Mouse (Mus musculus): ENCODE measurements around the gene Elob. TPM values are rescaled to one million over a fixed set of nuclear protein-coding genes. Genes with fewer than 3 reads are reported as not detected.

The Elob gene
- polyA plus RNA-seq, 2 experiments from 2014 or later = 686 to 746 TPM

GRCm38 (mm10) chr17:23823018-23823417 is 5.9 kb downstream of the Elob start:
- no peak for ATAC-seq

DNA sequence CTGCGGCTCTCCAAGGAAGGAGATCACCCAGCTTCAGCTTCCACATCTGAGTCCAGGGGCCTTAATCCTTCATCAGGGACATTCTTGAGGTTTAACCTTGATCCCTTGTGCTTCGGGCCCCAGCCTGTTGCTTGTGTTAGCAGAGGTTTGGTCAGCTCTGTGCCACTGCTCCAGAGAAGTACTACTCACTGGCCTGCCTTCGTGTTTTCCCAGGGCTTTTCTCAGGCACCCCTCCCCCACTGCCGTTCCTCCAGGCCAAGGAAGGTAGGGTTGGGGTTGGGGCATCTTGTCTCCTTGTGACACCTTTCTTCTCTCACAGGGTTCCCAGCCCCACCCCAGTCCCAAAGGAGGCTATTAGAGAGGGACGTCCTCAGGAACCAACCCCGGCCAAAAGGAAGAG is 6.8 kb downstream of the Elob start:
- ATAC-seq = no peak

- no peak for ATAC-seq
These were observed 8.2 kb downstream of the Elob start for GRCm38 (mm10) chr17:23820731-23821130.

DNA sequence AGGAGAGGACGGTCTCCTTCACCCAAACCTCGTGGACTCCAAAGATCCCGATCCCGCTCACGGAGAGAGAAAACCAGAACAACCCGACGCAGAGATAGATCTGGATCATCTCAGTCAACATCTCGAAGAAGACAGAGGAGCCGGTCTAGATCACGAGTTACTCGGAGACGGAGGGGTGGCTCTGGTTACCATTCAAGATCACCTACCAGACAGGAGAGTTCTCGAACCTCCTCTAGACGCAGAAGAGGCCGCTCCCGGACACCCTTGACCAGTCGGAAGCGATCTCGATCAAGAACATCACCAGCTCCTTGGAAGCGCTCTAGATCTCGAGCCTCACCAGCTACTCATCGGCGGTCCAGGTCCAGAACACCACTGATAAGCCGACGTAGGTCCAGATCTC is 9.7 kb downstream of the Elob start:
- no peak for ATAC-seq

GRCm38 (mm10) chr17:23818579-23818978 is 10.4 kb downstream of the Elob start:
- no peak for ATAC-seq

GRCm38 (mm10) chr17:23815641-23816040 is 13.3 kb downstream of the Elob start:
- no peak for ATAC-seq

DNA sequence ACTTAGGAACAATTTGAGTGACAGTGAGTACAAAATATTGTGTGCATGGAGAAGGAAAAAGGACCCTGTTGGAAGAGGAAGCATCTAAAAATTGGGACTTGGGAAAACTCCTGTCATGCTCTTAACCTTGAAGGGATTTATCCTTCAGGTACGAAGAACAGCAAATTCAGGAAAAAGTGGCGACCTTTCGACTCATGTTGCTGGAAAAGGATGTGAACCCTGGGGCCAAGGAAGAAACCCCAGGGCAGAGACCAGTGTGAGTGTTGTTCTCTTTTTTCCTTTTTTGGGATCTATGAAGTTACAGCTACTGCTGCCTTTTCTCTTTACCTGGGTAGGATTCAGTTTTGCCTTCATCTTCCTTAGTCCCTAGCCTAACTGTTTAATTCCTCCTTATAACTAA is 21.0 kb downstream of the Elob start:
- ATAC-seq = no peak

- no peak for ATAC-seq
These were observed 22.1 kb downstream of the Elob start for GRCm38 (mm10) chr17:23806867-23807266.

DNA sequence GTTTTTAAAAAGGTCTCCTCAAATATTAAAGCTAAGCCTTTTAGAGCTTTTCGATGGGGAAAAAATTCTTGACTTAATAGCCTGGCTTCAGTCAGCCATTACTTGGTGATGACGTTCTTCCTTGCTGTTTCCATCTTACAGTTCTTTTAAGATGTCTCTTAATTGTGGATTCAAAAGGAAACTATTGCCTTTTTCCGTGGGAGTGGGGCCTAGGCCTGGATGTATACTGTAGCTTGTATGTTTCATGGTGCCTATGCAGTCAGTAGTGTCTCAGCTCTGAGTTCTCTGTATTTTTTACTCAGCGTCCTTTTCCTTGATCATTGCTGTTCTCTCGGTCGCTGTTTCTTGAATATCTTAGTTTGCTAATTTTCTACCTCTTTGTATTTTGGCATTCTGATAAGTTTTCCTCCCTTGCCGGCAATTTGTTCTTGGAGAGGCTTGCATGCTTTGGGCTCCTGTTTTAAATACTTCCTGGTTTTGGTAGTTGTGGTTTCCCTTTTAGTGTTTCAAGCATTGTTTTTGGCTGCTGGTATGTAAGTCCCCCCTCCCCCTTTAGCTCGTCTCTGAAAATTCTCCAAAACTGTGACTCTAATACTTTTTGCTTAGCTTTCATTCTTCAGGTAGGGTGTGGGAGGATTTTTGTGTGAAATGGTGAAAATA is 24.4 kb downstream of the Elob start:
- ATAC-seq = peak; percentile 16

DNA sequence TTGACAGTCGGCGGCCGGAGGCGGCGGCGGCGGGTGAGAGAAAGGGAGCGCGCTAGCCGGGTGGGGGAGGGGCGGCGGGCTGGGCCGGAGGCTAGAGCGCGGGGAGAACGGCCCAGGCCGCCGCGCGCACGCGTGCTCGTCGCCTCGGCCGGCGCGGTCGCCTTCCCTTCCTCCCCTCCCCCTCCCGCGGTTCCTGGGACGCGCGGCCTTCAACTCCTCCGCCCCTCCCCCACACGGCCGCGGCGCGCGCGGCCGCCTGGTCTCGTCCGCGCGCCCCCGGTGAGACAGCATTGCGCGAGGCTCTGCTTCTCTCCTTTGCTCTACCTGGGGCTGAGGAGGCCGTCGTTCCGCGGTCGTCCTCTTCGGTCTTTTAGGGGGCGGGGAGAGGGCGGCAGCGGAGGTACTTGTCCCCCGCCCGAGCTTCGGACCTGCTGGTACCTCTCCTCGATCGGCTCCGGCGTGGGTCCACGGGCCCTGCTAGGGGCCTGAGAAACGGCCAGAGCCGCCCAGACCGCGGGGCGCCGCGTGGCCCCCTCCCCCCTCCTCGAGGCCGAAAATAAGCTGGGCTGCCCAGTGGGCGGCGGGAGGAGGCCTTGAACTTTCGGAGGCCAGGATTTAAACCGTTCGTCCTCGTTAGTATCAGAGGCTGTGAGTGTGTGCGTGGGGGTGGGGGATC is 25.4 kb downstream of the Elob start:
- no peak for ATAC-seq

GRCm38 (mm10) chr17:23802746-23803365 is 26.1 kb downstream of the Elob start:
- peak; percentile 89 for ATAC-seq

DNA sequence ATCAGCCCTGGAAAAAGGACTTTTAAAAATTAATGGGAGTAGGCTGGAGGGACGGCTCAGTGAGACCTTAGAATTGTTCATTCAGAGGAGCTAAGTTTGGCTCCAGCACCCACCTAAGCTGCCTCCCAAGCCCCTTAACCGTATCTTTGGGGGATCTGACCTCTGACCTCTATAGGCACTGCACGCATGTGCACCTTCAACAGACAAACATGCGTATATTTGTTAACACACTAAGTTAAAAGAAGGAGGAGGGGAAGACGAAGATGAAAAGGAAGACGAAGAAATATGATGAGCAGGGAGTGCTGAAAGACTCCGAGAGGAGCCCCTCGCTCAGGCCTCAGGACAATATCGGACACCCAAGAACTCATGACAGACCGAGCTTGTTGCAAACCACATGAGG is 27.3 kb downstream of the Elob start:
- no peak for ATAC-seq

GRCm38 (mm10) chr17:23797316-23797715 is 31.6 kb downstream of the Elob start:
- ATAC-seq = peak; percentile 90

DNA sequence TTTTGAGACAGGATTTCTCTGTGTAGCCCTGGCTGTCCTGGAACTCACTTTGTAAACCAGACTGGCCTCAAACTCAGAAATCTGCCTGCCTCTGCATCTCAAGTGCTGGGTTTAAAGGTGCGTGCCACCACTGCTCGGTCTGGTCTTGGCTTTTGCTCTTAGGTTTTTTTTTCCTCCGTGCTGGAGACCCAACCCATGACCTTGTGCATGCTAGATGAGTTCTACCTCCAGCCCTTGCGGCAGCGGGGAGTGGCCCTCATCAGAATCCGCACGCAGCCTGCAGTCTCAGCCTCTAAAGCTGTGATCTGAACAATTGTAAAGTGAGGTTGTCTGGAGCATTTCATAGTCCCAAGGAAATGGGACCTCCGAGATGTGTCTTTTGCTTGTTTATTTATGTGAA is 33.6 kb downstream of the Elob start:
- ATAC-seq = no peak

GRCm38 (mm10) chr17:23791079-23791357 is 37.9 kb downstream of the Elob start:
- ATAC-seq = no peak

GRCm38 (mm10) chr17:23790269-23791078 is 38.5 kb downstream of the Elob start, which contains the start of gene Srrm2:
Gene Srrm2, plus strand, starts transcription at chr17:23790532.
- ATAC-seq = peak; percentile 47

DNA sequence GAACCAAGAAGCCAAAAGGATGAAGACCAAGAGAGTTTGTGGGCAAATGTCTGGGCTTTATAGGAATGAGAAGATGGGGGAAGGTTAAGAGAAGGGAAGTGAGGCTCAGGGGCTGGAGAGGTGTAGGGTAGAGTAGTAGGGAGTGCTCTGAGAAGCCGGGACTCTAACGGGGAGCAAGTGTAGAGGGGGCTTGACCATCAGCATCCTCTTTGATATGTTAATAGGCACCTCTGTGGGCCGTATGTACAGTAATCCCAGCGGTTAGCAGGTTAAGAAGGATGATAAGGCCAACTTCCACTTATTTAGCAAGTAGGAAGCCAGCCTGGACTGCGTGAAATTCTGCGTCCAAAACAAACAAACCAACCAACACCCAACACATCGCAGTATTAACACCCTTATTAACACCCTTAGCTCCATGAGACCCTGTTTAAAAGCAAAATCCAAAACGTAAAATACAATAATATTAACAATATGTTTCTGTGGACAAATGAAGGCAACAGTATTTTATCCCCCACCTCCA is 39.1 kb downstream of the Elob start:
- ATAC-seq = no peak

DNA sequence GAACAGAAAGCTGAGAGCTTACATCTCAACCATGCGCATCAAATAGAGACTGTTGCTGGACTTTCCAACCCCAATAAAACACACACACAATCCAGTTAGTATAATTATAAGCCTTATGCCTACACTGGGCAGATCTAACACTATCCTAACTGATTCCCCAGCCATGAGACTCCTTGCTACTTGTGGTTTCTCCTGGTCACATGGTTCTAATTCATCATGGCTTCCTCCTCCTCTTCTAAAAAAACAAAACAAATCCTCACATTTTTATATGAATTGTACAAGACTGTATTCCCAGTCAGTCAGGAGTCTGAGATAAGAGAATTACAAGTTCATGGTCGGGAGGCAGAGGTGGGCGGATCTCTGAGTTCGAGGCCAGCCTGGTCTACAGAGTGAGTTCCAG is 40.0 kb downstream of the Elob start:
- ATAC-seq = no peak

DNA sequence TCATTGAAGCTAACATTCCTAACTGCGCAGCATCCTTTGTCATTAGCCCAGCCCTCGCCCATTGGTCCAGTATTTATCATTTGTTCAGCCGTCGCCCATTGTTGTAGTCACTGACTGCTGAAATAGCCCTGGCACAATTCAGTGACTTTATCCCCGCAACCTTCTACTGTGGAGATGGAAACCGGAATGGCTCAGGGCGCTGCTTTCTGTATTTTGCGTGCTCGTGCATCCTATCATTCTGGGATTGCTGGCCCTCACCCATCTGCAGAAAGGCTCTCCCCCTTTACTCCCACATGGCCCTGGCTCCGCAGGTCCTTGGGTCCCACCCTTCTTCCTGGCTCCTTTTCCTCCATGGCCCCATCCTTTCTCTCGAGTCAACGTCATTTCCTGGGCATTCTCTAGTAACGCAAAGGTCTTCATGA is 42.4 kb downstream of the Elob start:
- ATAC-seq = peak; percentile 9

DNA sequence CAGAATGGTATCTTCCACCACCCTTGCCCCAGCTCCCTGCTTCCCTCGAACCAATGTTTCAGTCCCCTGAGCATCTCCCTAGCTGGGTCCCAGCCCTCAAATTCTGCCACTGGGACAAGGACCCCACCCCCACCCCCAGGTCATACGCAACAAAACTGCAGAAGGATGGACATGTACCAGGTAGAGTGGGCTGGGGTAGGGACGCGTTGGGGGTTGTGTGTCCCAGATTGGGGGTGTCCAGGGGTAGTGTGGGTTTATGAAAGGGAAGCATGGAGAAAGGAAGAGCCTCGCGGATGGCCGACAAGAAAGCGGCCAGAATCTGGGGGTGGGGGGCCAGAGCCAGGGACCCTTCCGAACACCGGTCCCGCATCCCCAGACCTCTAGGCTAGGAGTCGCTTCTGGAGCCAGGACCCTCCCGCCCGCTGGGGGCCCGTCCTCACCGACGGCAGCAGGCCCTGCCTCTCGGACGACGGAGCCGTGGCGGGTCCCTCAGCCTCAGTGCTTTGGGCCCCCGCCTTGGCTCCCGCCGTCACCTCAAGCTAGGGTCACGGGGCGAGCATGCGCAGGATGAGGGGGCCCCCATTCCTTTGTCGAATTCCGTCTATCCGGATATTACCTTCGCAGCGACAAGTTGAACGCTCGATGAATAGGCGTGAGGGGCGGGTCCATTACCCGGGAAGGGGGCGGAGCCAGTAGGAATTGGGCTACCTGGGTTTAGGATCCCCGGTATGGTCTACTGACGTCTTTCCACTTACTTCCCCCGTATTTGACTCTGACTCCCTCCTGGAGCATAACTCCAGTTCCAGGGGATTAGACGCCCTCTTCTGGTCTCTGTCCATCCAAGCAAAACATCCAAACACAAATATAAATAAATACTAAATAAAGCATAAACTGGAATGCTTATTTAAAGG is 43.1 kb downstream of the Elob start, which contains the start of gene Flywch2:
Gene Flywch2, minus strand, starts transcription at position 521 of the 911 bp plus-strand sequence.
- peak; percentile 95 for ATAC-seq

DNA sequence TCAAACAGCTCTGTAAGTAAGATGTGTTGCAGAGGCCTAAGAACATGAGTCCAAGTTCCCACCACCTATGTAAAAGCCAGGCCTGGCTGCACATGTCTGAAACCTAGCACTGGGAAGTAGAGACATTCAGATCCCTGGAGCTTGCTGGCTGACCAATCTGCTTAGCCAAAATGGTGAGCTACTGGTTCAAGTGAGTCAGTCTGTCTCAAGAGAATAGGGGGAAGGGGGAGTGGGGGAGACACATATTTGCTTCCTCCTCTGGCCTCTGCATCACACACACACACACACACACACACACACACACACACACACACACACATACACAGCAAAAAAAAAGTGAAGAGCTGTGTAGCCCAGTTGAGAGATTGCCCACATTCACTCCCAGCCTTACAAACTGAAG is 45.6 kb downstream of the Elob start:
- no peak for ATAC-seq

DNA sequence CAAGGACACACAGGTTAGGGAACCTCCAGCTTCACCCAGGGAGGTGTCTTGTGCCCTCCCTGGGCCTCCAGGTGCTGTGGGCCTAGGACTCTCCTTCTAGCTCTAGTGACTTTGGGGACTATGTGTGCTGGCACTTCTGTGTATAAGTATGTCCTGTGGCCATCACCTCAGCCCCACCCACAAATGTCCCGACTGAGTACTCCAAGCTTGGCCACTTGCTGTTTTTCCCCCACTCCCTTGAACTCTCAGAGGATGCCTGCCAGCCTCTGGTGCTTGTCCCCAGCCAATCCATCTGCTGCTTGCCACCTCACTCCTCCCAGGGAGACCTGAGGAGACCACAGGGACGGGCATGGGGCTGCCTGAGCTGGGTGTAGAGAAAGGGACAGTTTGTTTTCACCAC is 50.5 kb downstream of the Elob start:
- ATAC-seq = no peak

Measured in activated CD4-positive, CD25-positive, alpha-beta regulatory T cell, adult 4 months (primary cell).